Mouse (Mus musculus) telencephalon, adult 2 months (tissue): ENCODE measurements around the gene Acbd4.
A peak's percentile ranks its signal among the peaks of the same experiment; 100 is the strongest.

Source experiments
- DNase-seq: peaks from one replicate; pipeline ENCODE4 v3.0.0-alpha.2; 2011; ENCODE audit warnings: low read depth, low spot score

The Acbd4 gene

GRCm38 (mm10) chr11:103081631-103082030 is 19.9 kb upstream of the Acbd4 start:
- DNase-seq, result no peak

GRCm38 (mm10) chr11:103093306-103093705 is 8.2 kb upstream of the Acbd4 start:
- DNase-seq, result no peak

GRCm38 (mm10) chr11:103093862-103094833 is 7.3 kb upstream of the Acbd4 start:
- no peak for DNase-seq

- DNase-seq, result no peak
Measured at GRCm38 (mm10) chr11:103095107-103095670, 6.3 kb upstream of the Acbd4 start.

GRCm38 (mm10) chr11:103095801-103096200 is 5.7 kb upstream of the Acbd4 start:
- no peak for DNase-seq

- no peak for DNase-seq
Measured at GRCm38 (mm10) chr11:103096979-103097894, 4.2 kb upstream of the Acbd4 start.

- DNase-seq, result no peak
Measured at GRCm38 (mm10) chr11:103098531-103099190, 2.8 kb upstream of the Acbd4 start.

- DNase-seq, result no peak
Measured at GRCm38 (mm10) chr11:103099352-103099940, 2.0 kb upstream of the Acbd4 start.

- no peak for DNase-seq
Measured at GRCm38 (mm10) chr11:103100361-103100760, 1.1 kb upstream of the Acbd4 start.

- peak; percentile 70 for DNase-seq
Measured at GRCm38 (mm10) chr11:103101866-103102501, 502 bp downstream of the Acbd4 start.

GRCm38 (mm10) chr11:103102725-103103349 is 1.4 kb downstream of the Acbd4 start:
- peak; percentile 93 for DNase-seq

- no peak for DNase-seq
Measured at GRCm38 (mm10) chr11:103103621-103104020, 2.1 kb downstream of the Acbd4 start.

- DNase-seq, result no peak
Measured at GRCm38 (mm10) chr11:103104469-103104868, 3.0 kb downstream of the Acbd4 start.

- DNase-seq, result no peak
Measured at GRCm38 (mm10) chr11:103105180-103105725, 3.8 kb downstream of the Acbd4 start.

- DNase-seq, result no peak
Measured at GRCm38 (mm10) chr11:103105810-103106209, 4.3 kb downstream of the Acbd4 start.

GRCm38 (mm10) chr11:103106386-103106785 is 4.9 kb downstream of the Acbd4 start:
- no peak for DNase-seq

GRCm38 (mm10) chr11:103111301-103111700 is 9.8 kb downstream of the Acbd4 start:
- no peak for DNase-seq

- DNase-seq, result no peak
Measured at GRCm38 (mm10) chr11:103111881-103112551, 10.5 kb downstream of the Acbd4 start.

GRCm38 (mm10) chr11:103112552-103112912 is 11.1 kb downstream of the Acbd4 start:
- DNase-seq, result no peak
